Comparison of ENCODE assay signal across 10 mouse cellular contexts in genomic region chrX:11988191-11988896, GRCm38 (mm10).
"Had no signal": no experiment of that assay in that cellular context is flagged by ENCODE, and none has a peak within 500 bp of the region (broad histone marks: within the 10 kb centered on the region; RNA-seq: fewer than 3 reads in every experiment).

No protein-coding gene starts in this region.

- H3K36me3 ChIP-seq: limb, embryonic 13.5 days had no signal

- H3K27ac ChIP-seq: layer of hippocampus, adult 2 months; limb, embryonic 13.5 days had no signal

- H3K4me2 ChIP-seq: limb, embryonic 13.5 days; liver, embryonic 11.5 days had no signal

- H3K9ac ChIP-seq: limb, embryonic 13.5 days had no signal

- H3K9me3 ChIP-seq: limb, embryonic 13.5 days had no signal

- H3K4me3 ChIP-seq: layer of hippocampus, adult 2 months; limb, embryonic 13.5 days had no signal

- DNase-seq: kidney, adult 11 months; kidney, postnatal 10 days; kidney, postnatal 4 days; left cerebral cortex, postnatal 4 days; lung, adult 18-20 months; thymus, adult 18-20 months; thymus, postnatal 14 days had no signal
